Mouse (Mus musculus) lung, postnatal 25 days (tissue): ENCODE measurements around the gene Atf3.
A peak's percentile ranks its signal among the peaks of the same experiment; 100 is the strongest.

Experiments used
- DNase-seq: peaks from one replicate; pipeline ENCODE4 v3.0.0; 2022; ENCODE audit warnings: low spot score

Atf3 gene

DNA sequence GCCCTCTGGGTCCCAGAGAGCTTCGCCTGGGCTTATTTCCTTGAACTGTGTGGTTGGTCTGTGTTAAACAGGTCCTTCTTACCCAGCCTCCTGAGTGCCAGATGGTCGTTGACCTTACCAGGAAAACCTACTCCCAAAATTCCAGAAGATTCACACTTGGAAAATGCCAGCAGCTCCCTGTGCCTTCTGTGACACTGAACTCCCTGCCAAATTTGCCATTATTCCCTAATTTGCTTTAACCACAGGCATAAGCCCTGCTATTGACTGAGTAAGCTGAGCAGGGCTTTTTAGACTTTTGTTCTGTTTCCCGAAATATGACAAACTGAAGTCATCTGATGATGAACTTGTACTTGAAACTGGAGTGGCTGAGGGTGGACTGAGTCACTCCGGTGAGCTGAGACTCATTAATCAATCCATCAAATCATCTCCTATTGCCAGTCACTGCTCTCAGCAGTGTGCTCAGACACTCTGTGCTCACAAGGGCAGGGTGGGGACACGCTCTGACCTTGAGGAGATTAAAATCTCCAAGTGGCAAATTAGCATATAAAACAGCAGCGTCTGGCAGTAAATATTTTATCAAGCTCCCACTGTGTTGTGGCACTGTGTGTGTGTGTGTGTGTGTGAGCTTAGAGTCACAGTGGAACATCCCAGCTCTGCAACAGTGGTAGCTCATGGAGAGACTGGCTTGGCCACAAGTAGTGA is 28.0 kb downstream of the Atf3 start:
- DNase-seq: no peak

- peak; percentile 63 for DNase-seq
Measured at GRCm38 (mm10) chr1:191186386-191186770, 31.5 kb downstream of the Atf3 start.

DNA sequence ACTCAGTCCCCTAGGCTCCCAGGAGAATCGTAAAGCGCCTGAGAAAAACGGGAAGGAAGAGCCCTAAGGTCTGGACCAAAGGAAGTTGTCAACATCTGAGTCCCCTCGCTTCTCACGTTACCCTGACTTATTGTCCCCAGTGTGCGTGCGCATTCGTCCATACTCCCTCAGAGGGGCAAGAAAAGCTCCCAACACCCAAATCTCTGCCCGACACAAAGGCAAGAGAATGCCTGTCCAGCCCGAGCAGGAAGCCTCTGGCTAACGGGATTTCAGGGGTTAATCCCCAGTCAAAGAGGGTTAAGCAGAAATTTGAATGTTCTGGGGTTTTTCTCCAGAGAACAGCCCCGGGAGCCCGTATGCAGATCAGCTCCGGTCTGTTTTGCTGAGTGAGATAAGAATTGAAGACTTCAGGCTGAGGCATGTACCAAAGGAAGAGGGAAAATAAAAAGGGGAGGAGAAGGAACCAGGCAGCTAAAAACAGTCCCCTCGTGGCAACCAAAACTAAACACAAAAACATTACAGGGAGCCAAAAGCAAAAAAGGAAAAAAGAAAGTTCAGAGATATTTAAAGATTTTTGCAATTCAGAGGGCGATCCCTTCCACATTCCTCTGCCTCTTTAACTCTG is 32.0 kb downstream of the Atf3 start:
- DNase-seq: peak; percentile 28

DNA sequence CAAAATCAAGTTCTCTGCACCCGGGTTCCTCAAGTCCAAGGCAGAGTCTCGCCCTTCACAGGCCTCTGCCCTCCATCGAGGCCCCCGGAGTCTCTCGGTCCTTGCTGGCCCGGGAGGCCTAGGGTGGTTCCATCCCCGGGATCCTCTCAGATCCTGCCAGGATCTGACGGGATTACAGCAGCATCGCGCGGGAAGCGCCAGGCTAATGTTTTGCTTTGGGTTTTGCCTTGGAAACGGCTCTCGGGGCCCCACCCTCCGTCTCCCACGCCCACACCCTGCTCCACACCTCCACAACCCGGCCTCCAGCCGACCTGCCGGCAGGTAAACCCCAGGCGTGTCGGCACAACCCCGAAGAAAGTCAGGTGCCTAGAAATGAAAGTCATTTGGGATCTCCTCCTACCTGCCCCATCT is 33.0 kb downstream of the Atf3 start:
- peak; percentile 76 for DNase-seq

DNA sequence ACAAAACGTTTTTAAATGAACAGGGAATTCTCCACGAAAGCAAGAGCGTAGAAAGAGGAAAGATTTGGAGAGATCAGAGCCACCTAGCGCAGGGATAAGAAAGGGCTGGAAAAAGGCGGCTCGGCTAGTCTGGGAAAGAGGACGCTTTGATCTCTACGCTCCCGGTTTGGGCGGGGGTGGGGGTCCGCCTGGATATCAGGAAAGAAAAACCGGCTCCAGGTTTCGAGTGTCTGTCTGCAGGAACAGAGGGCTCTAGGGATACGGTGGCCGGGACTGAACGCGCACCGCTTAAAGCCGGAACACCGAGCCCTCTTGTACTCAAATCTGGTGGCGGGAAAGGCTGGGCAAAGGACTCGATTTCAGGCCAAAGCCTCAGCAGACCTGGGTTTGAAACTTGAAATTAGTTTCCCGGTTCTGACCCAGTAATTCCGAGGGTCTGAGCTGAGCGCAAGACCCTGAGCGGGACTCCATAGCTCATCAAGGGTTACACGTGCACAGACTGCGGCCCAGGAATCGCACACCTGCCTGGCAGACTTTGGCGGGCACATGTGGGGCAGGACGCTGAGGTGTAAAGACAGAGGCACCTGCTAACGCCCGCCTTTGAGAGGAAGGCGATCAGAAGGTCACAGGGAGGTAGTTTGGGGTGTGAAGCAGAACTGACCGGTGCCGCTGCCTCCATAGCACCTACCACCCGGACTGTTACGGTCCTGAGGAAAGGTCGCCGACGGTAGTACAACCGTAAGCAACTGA is 33.6 kb downstream of the Atf3 start:
- DNase-seq: peak; percentile 22

DNA sequence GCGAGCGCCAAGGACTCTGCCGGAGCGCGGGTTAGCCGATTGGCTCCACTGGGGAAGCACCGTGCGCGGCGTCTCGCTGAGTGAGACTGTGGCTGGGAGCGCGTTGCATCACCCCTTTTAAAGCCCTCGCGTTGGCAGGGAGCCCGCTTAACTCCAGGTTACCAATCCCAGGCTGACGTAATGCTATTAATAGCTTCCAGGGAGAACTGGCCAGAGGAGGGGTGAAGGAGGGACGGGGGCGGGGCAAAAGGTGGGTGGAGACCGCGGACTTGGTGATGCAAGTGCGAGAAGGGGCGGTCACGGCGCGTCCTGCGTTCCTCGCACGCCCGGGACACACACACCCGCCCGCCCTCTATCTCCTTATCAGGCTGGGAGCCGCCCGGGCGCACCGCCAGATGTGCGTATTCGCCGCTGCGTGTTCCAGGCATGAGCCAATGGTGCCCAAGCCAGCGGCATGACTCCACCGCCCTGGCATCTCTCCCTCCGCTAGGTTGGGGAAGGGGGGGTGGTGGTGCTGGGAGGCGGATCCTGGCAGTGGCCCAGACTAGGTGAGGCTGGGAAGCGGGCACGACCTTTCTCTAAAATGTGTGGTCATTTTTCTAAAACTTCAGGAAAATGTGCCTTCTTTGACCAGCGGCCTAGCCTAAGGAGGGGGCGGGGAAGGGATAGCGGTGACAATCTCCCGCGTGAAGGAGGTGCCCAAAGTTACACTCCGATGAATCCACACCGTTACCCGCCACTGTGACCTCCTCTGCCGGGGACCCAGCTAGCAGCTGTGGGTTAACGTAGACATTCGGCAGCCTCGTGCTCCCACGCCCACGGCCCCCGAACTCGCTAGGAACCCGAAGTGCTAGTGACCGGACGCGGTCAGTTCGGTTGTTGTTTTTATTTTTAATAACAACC is 34.4 kb downstream of the Atf3 start:
- DNase-seq: peak; percentile 99

DNA sequence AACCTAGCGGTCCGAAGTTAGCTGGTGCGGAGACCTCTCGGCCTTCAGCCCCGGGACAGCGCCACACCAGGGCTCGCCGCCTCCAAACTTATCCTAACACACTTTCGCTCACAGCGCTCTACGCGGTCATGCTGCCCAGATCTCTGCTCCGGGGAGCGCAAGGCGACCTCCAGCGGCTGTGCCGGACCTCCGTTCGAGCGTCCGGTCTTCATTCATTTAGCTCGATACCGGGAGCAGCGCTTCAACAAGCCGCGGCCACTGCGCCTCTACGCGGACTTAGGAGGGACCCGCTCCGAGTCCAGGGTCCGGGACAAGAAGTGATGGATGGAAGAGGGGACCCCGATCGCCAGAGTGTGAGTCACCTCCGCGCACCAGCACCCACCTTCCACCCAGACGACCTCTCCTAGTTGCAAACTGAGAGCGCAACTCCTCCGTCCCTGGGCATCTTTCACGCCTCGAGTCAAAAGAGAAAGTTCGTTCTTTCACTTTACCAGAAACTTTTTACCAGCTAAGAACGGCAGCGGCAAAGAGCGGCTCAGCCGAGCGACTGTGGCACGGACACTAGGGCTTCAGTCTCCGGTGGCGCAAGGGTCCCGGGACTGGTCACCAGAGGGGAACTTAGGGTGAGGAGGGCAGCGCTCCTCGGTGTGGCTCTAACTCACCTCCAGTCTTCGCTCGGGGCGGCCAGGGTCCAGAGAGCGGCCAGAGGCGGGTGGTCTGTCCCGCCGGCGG is 35.2 kb downstream of the Atf3 start:
- peak; percentile 73 for DNase-seq

GRCm38 (mm10) chr1:191181469-191182259 is 36.2 kb downstream of the Atf3 start:
- DNase-seq: no peak

DNA sequence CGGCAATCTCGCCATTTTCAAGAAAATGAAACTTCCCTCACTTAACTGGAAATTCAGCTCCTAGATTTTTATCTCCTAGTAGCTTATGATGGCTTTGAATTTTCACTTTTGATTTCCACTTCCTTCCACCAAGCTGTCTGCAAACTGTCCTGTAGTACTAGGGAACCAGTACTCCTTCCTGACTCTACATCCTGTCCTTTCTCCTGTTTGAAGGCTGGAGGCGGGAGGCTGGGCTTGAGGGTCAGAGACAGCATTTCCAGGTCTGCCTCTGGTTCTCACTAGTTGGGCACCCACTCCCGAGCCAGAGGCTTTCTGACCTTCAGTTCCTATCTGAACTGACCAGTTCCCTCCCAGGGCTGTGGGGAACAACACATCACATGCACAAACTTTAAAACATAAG is 37.4 kb downstream of the Atf3 start:
- DNase-seq: no peak

DNA sequence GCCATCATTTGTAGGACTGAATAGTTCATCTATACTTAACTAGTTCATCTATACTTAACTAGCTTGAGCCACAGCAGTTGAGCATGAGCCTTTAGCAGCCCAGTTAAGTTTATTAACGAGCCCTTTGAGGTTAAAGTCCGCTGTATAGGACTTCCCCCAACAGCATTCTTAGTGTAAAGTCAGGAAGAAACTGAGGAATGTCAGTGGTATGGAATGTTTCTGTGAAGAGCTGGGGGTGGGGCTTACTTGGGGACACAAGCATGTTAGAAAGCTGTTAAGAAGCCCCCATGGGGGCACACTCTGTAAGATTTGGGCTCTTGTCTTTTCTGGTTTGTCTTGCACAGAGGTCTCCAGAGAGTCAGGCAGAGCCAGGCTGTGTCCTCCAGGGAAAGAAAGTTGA is 38.0 kb downstream of the Atf3 start:
- no peak for DNase-seq

DNA sequence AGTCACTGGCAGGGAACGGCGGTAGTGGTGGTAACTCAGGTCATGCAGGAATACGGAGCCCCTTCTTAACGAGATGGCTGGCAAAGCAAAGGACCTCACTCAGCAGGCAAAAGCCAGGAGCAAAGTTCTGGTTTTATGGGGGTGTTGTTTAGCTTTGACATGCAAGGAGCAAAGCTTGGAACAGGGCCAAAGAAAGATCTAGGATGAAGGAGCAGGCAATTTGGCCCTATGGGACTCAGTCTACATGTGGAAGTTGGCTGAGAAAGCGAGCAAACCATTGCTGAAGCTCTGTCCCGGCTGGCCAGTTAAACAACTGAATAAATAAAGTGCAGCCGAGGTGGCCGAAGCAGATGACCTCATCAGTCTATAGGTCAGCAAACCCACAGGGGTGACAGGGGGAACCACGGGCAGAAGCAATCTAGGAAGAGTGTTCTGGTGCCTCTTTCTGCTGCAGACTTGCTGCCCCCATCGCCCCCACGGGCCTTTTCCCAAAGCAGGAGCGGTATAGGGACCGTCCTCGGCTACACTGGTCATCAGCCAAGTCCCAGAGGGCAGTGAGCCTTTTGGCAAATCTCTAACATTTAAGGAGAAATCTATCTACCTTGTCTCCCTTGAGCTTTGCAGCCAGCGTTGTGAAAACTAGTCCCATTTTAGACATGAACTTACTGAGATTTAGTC is 39.2 kb downstream of the Atf3 start:
- DNase-seq: no peak

DNA sequence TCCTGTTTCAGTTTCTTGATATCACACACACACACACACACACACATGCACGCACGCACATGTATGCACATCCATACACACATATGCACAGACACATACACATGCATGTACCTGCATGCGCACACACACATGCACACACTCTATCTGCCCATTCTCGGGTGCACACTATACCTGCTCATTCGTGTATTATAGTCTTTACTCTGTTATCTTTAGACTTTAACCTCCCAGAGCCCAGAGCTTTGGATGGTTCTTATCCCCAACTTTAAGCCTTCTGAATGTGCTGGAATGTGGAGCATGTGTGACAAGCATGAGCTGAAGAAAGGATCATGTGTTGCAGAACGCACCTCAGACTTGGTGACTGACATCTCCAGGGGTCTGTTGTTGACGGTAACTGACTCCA is 41.0 kb downstream of the Atf3 start:
- DNase-seq: no peak

- no peak for DNase-seq
Measured at GRCm38 (mm10) chr1:191172487-191172886, 45.4 kb downstream of the Atf3 start.

- DNase-seq: no peak
Measured at GRCm38 (mm10) chr1:191170444-191170843, 47.4 kb downstream of the Atf3 start.

- DNase-seq: no peak
Measured at GRCm38 (mm10) chr1:191166189-191166588, 51.6 kb downstream of the Atf3 start.

GRCm38 (mm10) chr1:191164717-191165116 is 53.1 kb downstream of the Atf3 start, which contains the start of gene Fam71a:
Gene Fam71a, minus strand, starts transcription at chr1:191164817.
- DNase-seq: no peak

DNA sequence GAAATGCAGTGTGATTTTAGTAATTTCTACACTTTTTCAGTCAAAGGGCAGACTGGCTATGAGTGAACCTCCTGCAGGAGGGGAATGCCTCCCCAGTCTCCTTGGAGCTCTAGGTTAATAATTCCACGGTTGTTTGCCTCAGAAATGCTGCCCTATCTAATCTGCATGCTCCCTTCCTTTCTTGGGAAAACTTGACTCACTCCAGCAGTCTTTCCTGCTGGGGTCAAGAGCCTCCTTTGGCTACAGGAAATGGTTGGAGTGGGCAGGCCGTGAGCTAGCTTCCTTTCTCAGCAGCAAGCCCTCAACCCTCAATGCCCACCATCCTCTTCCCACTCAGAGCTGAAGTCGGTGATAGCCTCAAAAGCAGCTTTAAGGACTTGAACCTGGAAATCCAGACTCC is 63.5 kb downstream of the Atf3 start:
- DNase-seq: no peak

DNA sequence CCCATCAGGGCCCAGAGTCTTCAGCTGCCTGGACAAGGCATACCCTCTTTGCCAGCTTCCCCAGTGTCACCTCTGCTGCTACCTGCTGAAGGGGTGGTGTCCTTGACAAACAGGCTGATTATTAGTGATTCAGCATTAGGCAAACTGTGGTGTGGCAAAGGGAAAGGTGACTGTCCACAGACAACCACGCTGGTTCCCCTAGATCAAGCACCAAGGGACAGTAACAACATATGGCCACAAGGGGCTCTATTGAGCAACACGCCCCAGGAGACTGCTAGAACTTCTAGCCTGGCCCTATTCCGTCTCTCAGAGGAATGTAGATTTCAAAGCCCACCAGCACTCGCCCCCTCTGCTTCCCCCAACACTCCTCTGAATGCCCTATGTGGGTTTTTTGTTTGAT is 64.8 kb downstream of the Atf3 start:
- DNase-seq: peak; percentile 54

- DNase-seq: no peak
Measured at GRCm38 (mm10) chr1:191150924-191151605, 66.8 kb downstream of the Atf3 start.
